Mouse (Mus musculus) gastrocnemius, adult 2 months (tissue): ENCODE results near the gene Gm16381. TPM values are rescaled to one million over a fixed set of nuclear protein-coding genes. Genes with fewer than 3 reads are reported as not detected.
"Not testable (repeated sequence)": the region's sequence is repeated elsewhere in the genome, so short reads cannot be mapped to it uniquely, and the experiment has no call there.

ENCODE experiments used
- DNase-seq: peaks from one replicate; pipeline ENCODE4 v3.0.0; 2022
- H3K27ac ChIP-seq: fragments of 200-600 bp; 2 replicates; pipeline ENCODE4 v1.8.1; 2022; ENCODE audit warnings: mild to moderate bottlenecking
- H3K4me3 ChIP-seq: fragments of 200-600 bp; 2 replicates; pipeline ENCODE4 v1.8.1; 2022; ENCODE audit warnings: mild to moderate bottlenecking, moderate library complexity
- intact Hi-C: fragments of 180-260 bp; cut with DNase I; formaldehyde crosslinking; loops from one replicate; pipeline ENCODE4 v1.15.1; 2025
- long read RNA-seq, 2 experiments: library from polyadenylated mRNA; stranded (forward); transcript quantifications; one replicate each; pipeline ENCODE4 v2.0.0; 2021
- total RNA-seq, 2 experiments: library from RNA; stranded (reverse); gene quantifications; 2 replicates each; pipeline ENCODE4 v1.2.3; 2021

Gene Gm16381
- not detected for total RNA-seq
- long read RNA-seq, experiment 1, result 0 reads
- long read RNA-seq, experiment 2, result 0 reads

DNA sequence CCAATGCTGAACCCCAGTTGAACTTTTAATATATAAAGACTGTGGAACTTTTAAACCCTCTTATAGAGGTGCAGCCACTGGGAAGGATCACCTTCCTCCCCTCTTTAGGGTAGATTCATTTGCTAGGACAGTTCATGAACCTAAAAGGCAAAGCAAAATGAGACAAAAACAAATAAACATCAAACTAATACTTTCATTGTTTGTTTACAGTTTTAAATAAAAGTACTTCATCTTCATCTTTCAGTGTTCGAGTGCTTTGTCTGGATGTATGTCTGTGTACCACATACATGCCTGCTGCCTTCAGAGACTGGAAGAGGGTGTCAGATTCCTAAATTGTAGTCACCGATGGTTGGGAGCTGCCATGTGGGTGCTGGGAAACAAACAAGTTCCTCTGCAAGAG, at the start of gene Gm16381:
Gene Gm16381 (minus strand): TSS at position 101 of the 400 bp plus-strand sequence.
- intact Hi-C loops, DNase-seq, H3K4me3 ChIP-seq, H3K27ac ChIP-seq: not testable (repeated sequence)

- H3K4me3 ChIP-seq, H3K27ac ChIP-seq, DNase-seq, intact Hi-C loops: not testable (repeated sequence)
Measured at GRCm38 (mm10) chr12:87652916-87653703, 8.7 kb upstream of the Gm16381 start.

- H3K27ac ChIP-seq, H3K4me3 ChIP-seq, DNase-seq, intact Hi-C loops: not testable (repeated sequence)
Measured at GRCm38 (mm10) chr12:87618569-87618968, 25.9 kb downstream of the Gm16381 start, which contains the start of gene Gm4027. Gm4027 (plus strand) TSS chr12:87618869.

GRCm38 (mm10) chr12:87602388-87602787, 42.0 kb downstream of the Gm16381 start, which contains the start of gene Oog1:
Oog1 (plus strand) TSS chr12:87602688.
- H3K4me3 ChIP-seq, DNase-seq, intact Hi-C loops, H3K27ac ChIP-seq: not testable (repeated sequence)

DNA sequence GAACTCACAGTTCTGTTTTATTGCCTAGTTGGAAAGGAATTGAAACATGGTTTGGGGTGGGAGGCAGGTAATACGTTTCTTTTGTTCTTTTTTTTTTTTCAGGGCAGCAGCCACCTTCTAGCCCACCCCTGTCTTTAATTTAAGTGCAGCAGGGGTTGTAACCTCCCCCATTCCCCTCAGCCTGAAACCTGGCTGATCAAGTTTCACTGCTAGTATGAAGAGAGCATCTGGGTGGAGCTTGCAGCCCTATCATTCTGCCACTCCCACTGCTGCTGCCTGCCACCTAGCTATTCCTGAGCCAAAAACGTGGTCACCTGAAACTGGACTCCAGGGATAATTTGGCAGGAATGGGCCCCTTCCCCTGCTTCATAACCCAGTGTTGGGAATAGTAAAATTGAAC, 43.0 kb downstream of the Gm16381 start:
- intact Hi-C loops, DNase-seq, H3K4me3 ChIP-seq, H3K27ac ChIP-seq: not testable (repeated sequence)

Other genes starting within 250 kb of the Gm16381 start
- gene Slirp, start 200.7 kb downstream of the Gm16381 start, total RNA-seq, result 100 to 1,000 TPM; 141 to 180 TPM
- gene Alkbh1, start 200.6 kb downstream of the Gm16381 start, total RNA-seq, result 1 to 10 TPM; 6.4 to 8.3 TPM
- gene Snw1, start 172.3 kb downstream of the Gm16381 start, total RNA-seq, result 10 to 100 TPM; 46.5 to 52.7 TPM
- gene Gm5788, start 149.9 kb downstream of the Gm16381 start, total RNA-seq, result not detected
- gene Gm8300, start 130.3 kb downstream of the Gm16381 start, total RNA-seq, result not detected
- not detected for gene Oog1, start 41.9 kb downstream of the Gm16381 start, total RNA-seq
- not detected for gene Gm4027, start 25.8 kb downstream of the Gm16381 start, total RNA-seq
- gene Gm21319, start 131.1 kb upstream of the Gm16381 start, total RNA-seq, result not detected
- not detected for gene Gm21936, start 150.9 kb upstream of the Gm16381 start, total RNA-seq
- gene BB287469, start 172.0 kb upstream of the Gm16381 start, total RNA-seq, result not detected
- not detected for gene Gm2001, start 197.7 kb upstream of the Gm16381 start, total RNA-seq
- not detected for gene Gm2016, start 229.5 kb upstream of the Gm16381 start, total RNA-seq